Mouse (Mus musculus) erythroblast, embryonic 14.5 days (primary cell): ENCODE measurements around the gene Gm45713. TPM values are rescaled to one million over a fixed set of nuclear protein-coding genes. Genes with fewer than 3 reads are reported as not detected.
"Not testable (repeated sequence)": the region's sequence is repeated elsewhere in the genome, so short reads cannot be mapped to it uniquely, and the experiment has no call there.

Experiments
- H3K27me3 ChIP-seq: 2 replicates; pipeline ENCODE4 v1.6.1; 2012; ENCODE audit warnings: inconsistent platforms; ENCODE audit not compliant: control insufficient read depth
- H3K36me3 ChIP-seq: 2 replicates; pipeline ENCODE4 v1.6.1; 2012; ENCODE audit warnings: mild to moderate bottlenecking, inconsistent platforms; ENCODE audit not compliant: control insufficient read depth
- H3K4me1 ChIP-seq: 2 replicates; pipeline ENCODE4 v1.6.1; 2012; ENCODE audit warnings: inconsistent platforms; ENCODE audit not compliant: control insufficient read depth
- H3K4me3 ChIP-seq: replicated peaks from 2 replicates; pipeline ENCODE3; 2012; ENCODE audit warnings: moderate library complexity, mild to moderate bottlenecking, inconsistent platforms
- H3K9me3 ChIP-seq: 2 replicates; pipeline ENCODE4 v1.6.1; 2012; ENCODE audit warnings: low read length, inconsistent platforms, mixed read lengths; ENCODE audit not compliant: control insufficient read depth
- GATA1 ChIP-seq: IDR thresholded peaks from 2 replicates; pipeline ENCODE4 v1.6.1; 2012; ENCODE audit warnings: low read length, inconsistent platforms, mixed read lengths
- TAL1 ChIP-seq: IDR thresholded peaks from 3 replicates; pipeline ENCODE4 v1.6.1; 2012; ENCODE audit warnings: low read length, inconsistent platforms, mixed read lengths
- polyA plus RNA-seq: library from polyadenylated mRNA; stranded (reverse); fragments of >175 nt; gene quantifications from 2 replicates; pipeline ENCODE4 v1.2.3, GENCODE M21; 2012

The Gm45713 gene
- polyA plus RNA-seq, 1 experiment = not detected

GRCm38 (mm10) chr7:45175929-45176328 is 39.9 kb upstream of the Gm45713 start:
- Histone ChIP-seq H3K27me3 (peaks cover 87% of the 10 kb centered on the region), H3K9me3 (peaks cover 17% of the 10 kb centered on the region), H3K4me1 (peaks cover 9% of the 10 kb centered on the region), H3K4me3 (no peak overlapping the region), H3K36me3 (no peaks in the 10 kb centered on the region)
- TF ChIP-seq GATA1 (no peak), TAL1 (no peak)

GRCm38 (mm10) chr7:45175398-45175797 is 39.4 kb upstream of the Gm45713 start:
- Histone ChIP-seq H3K4me1 (peaks cover 9% of the 10 kb centered on the region), H3K4me3 (no peak overlapping the region), H3K9me3 (peaks cover 21% of the 10 kb centered on the region), H3K27me3 (peaks cover 85% of the 10 kb centered on the region), H3K36me3 (no peaks in the 10 kb centered on the region)
- TF ChIP-seq TAL1 (no peak), GATA1 (no peak)

DNA sequence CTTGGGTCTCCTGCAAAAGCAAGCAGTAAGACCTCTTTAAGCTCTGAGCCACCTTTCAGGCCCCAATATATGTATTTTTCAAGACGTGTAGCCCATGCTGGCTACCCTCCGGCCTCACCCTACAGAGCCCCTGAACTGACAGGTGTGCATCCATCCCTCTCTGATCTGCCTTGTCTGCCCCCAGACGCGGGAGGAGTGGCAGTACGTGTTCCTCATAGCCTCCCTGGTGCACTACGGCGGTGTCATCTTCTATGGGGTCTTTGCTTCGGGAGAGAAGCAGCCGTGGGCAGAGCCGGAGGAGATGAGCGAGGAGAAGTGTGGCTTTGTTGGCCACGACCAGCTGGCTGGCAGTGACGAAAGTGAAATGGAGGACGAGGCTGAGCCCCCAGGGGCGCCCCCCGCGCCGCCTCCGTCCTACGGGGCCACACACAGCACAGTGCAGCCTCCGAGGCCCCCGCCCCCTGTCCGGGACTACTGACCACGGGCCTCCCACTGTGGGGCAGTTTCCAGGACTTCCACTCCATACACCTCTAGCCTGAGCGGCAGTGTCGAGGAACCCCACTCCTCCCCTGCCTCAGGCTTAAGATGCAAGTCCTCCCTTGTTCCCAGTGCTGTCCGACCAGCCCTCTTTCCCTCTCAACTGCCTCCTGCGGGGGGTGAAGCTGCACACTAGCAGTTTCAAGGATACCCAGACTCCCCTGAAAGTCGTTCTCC is 38.7 kb upstream of the Gm45713 start:
- Histone ChIP-seq H3K36me3 (no peaks in the 10 kb centered on the region), H3K9me3 (peaks cover 28% of the 10 kb centered on the region), H3K4me3 (no peak overlapping the region), H3K27me3 (peaks cover 85% of the 10 kb centered on the region), H3K4me1 (peaks cover 9% of the 10 kb centered on the region)
- TF ChIP-seq GATA1 (no peak), TAL1 (no peak)

DNA sequence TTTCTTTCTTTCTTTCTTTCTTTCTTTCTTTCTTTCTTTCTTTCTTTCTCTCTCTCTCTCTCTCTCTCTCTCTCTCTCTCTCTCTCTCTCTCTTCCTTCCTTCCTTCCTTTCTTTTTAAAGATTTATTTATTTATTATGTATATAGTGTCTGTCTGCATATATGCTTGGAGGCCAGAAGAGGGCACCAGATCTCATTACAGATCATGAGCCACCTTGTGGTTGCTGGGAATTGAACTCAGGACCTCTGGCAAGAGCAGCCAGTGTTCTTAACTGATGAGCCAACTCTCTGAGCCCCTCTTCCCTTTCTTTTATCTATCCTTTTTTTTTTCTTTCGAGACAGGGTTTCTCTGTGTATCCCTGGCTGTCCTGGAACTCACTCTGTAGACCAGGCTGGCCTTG is 37.7 kb upstream of the Gm45713 start:
- not testable (repeated sequence) for H3K4me3 ChIP-seq, H3K36me3 ChIP-seq, H3K4me1 ChIP-seq
- Histone ChIP-seq H3K27me3 (peaks cover 85% of the 10 kb centered on the region), H3K9me3 (peaks cover 37% of the 10 kb centered on the region)

GRCm38 (mm10) chr7:45172974-45173373 is 36.9 kb upstream of the Gm45713 start:
- H3K27me3 ChIP-seq = peaks cover 85% of the 10 kb centered on the region
- no peak overlapping the region for H3K4me3 ChIP-seq
- no peaks in the 10 kb centered on the region for H3K36me3 ChIP-seq
- no peak for TF ChIP-seq TAL1
- no peak for TF ChIP-seq GATA1
- H3K4me1 ChIP-seq = peaks cover 6% of the 10 kb centered on the region
- H3K9me3 ChIP-seq = peaks cover 45% of the 10 kb centered on the region

DNA sequence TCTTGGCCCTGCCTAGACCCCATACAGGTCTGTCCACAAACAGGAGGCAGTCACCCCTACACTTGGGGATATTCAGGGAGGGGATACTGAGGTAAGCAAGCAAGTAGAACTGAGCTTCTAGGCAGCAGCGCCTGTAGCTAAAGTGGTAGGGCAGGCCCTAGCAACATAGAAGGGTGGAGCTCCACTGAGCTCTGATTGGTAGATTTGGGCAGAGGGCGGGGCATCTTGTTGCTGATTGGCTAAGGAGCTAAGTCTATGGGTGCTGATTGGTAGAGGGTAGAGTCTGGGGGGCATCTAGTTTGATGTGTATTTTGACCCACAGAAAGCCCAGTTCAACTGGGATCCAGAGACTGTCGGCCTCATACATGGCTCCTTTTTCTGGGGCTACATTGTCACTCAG is 33.5 kb upstream of the Gm45713 start:
- H3K27me3 ChIP-seq = peaks cover 85% of the 10 kb centered on the region
- TF ChIP-seq TAL1 = no peak
- no peak for TF ChIP-seq GATA1
- H3K9me3 ChIP-seq = peaks cover 49% of the 10 kb centered on the region

GRCm38 (mm10) chr7:45168656-45169055 is 32.6 kb upstream of the Gm45713 start:
- peaks cover 51% of the 10 kb centered on the region for H3K9me3 ChIP-seq
- no peaks in the 10 kb centered on the region for H3K36me3 ChIP-seq
- H3K4me3 ChIP-seq = no peak overlapping the region
- H3K27me3 ChIP-seq = peaks cover 86% of the 10 kb centered on the region
- TF ChIP-seq GATA1 (no peak), TAL1 (no peak)
- peaks cover 12% of the 10 kb centered on the region for H3K4me1 ChIP-seq

More for the DNA sequence above, 33.5 kb upstream of the Gm45713 start:
- H3K36me3 ChIP-seq = no peaks in the 10 kb centered on the region
- H3K4me1 ChIP-seq = peaks cover 6% of the 10 kb centered on the region
- no peak overlapping the region for H3K4me3 ChIP-seq

- H3K4me3 ChIP-seq = no peak overlapping the region
- peaks cover 14% of the 10 kb centered on the region for H3K4me1 ChIP-seq
- TF ChIP-seq TAL1 (no peak), GATA1 (no peak)
- H3K9me3 ChIP-seq = peaks cover 51% of the 10 kb centered on the region
- H3K36me3 ChIP-seq = no peaks in the 10 kb centered on the region
- H3K27me3 ChIP-seq = peaks cover 89% of the 10 kb centered on the region
Measured at GRCm38 (mm10) chr7:45167761-45168445, 31.9 kb upstream of the Gm45713 start.

- H3K9me3 ChIP-seq = peaks cover 43% of the 10 kb centered on the region
- TF ChIP-seq GATA1 (no peak), TAL1 (no peak)
- no peak overlapping the region for H3K4me3 ChIP-seq
- no peaks in the 10 kb centered on the region for H3K36me3 ChIP-seq
- H3K27me3 ChIP-seq = peaks cover 94% of the 10 kb centered on the region
- peaks cover 17% of the 10 kb centered on the region for H3K4me1 ChIP-seq
Measured at GRCm38 (mm10) chr7:45166950-45167401, 30.9 kb upstream of the Gm45713 start.
